Mouse (Mus musculus) embryonic fibroblast, embryonic 13.5 days (primary cell): ENCODE results near the gene Dock9.

Experiments used
- CTCF ChIP-seq: IDR thresholded peaks from 2 replicates; pipeline ENCODE4 v1.5.1; 2011; ENCODE audit warnings: mild to moderate bottlenecking, control low read depth, low read length, moderate library complexity, borderline replicate concordance; ENCODE audit not compliant: insufficient read depth
- POLR2A ChIP-seq: IDR thresholded peaks from 2 replicates; pipeline ENCODE4 v1.6.1; 2011; ENCODE audit warnings: low read depth, mild to moderate bottlenecking, control low read depth, low read length, moderate library complexity

GRCm38 (mm10) chr14:121493712-121494111, 303.9 kb downstream of the Dock9 start:
- no peak for TF ChIP-seq CTCF
- TF ChIP-seq POLR2A, result no peak
